Mouse (Mus musculus) MEL (cell line): ENCODE results near the gene Slc38a2. TPM values are rescaled to one million over a fixed set of nuclear protein-coding genes. Genes with fewer than 3 reads are reported as not detected.

ENCODE experiments used
- DNase-seq: peaks from one replicate; pipeline ENCODE4 v3.0.0; 2011; ENCODE audit warnings: low read depth, low spot score
- H3K27ac ChIP-seq: 2 replicates; pipeline ENCODE4 v1.5.1; 2012; ENCODE audit warnings: low read depth, mild to moderate bottlenecking, control low read depth, low read length, moderate library complexity; ENCODE audit not compliant: control insufficient read depth
- H3K27me3 ChIP-seq, 2 experiments: fragments of 150-350 bp in 1 of 2; sonication (generic) in 1 of 2; 2 replicates each; pipeline ENCODE4 v1.6.1; 2012; ENCODE audit warnings: low read length in 2 of 2, mild to moderate bottlenecking in 2 of 2, improper control_type of control experiment in 1 of 2, moderate library complexity in 1 of 2; ENCODE audit not compliant: insufficient read depth in 2 of 2, control insufficient read depth in 1 of 2
- H3K36me3 ChIP-seq, 2 experiments: 2 replicates each; pipeline ENCODE4 v1.6.1; 2012 to 2014; ENCODE audit warnings: low read length in 2 of 2, improper control_type of control experiment in 1 of 2, inconsistent platforms in 1 of 2, mild to moderate bottlenecking in 1 of 2; ENCODE audit not compliant: insufficient read depth in 2 of 2, control insufficient read depth in 1 of 2
- H3K4me1 ChIP-seq, 2 experiments: fragments of 150-350 bp in 1 of 2; sonication (generic) in 1 of 2; 2 replicates each; pipeline ENCODE4 v1.6.1; 2012; ENCODE audit warnings: low read length in 2 of 2, improper control_type of control experiment in 1 of 2, mild to moderate bottlenecking in 1 of 2; ENCODE audit not compliant: insufficient read depth in 2 of 2, control insufficient read depth in 1 of 2
- H3K4me3 ChIP-seq, 2 experiments: fragments of 150-350 bp in 1 of 2; sonication (generic) in 1 of 2; 2 replicates each; pipeline ENCODE4 v1.5.1; 2012; ENCODE audit warnings: low read depth in 2 of 2, low read length in 2 of 2, mild to moderate bottlenecking in 2 of 2, moderate library complexity in 2 of 2, control low read depth in 1 of 2, improper control_type of control experiment in 1 of 2; ENCODE audit not compliant: control insufficient read depth in 1 of 2, insufficient read depth in 1 of 2
- H3K79me2 ChIP-seq: 2 replicates; pipeline ENCODE4 v1.6.1; 2012; ENCODE audit warnings: mild to moderate bottlenecking, low read length, moderate library complexity; ENCODE audit not compliant: control insufficient read depth, poor library complexity, insufficient read depth
- H3K9ac ChIP-seq: 2 replicates; pipeline ENCODE4 v1.6.1; 2012; ENCODE audit warnings: low read depth, mild to moderate bottlenecking, control low read depth, low read length, moderate library complexity; ENCODE audit not compliant: control insufficient read depth, poor library complexity, severe bottlenecking
- H3K9me3 ChIP-seq: fragments of 150-350 bp; sonication (generic); replicated peaks from 2 replicates; pipeline ENCODE4 v1.6.1; 2012; ENCODE audit warnings: mild to moderate bottlenecking, low read length, improper control_type of control experiment, moderate library complexity; ENCODE audit not compliant: insufficient read depth
- CHD1 ChIP-seq: IDR thresholded peaks from 2 replicates; pipeline ENCODE4 v1.6.1; 2012; ENCODE audit warnings: low read depth, mild to moderate bottlenecking, inconsistent platforms, low read length, improper control_type of control experiment
- CHD2 ChIP-seq: IDR thresholded peaks from 2 replicates; pipeline ENCODE4 v1.6.1; 2011; ENCODE audit warnings: low read length, improper control_type of control experiment
- CTCF ChIP-seq, 3 experiments: IDR thresholded peaks in 2 of 3; conservative IDR thresholded peaks in 1 of 3; 2 replicates each; pipeline ENCODE4 v1.5.1; 2011 to 2012; ENCODE audit warnings: low read length in 3 of 3, low read depth in 2 of 3, mild to moderate bottlenecking in 2 of 3, improper control_type of control experiment in 1 of 3, inconsistent platforms in 1 of 3, mixed read lengths in 1 of 3, moderate library complexity in 1 of 3; ENCODE audit not compliant: control insufficient read depth in 1 of 3, insufficient read depth in 1 of 3, poor library complexity in 1 of 3, severe bottlenecking in 1 of 3
- ELF1 ChIP-seq: IDR thresholded peaks from 2 replicates; pipeline ENCODE4 v1.6.1; 2014; ENCODE audit warnings: low read depth, mild to moderate bottlenecking, inconsistent platforms, low read length, improper control_type of control experiment, moderate library complexity
- ETS1 ChIP-seq: IDR thresholded peaks from 2 replicates; pipeline ENCODE4 v1.6.1; 2012; ENCODE audit warnings: low read depth, mild to moderate bottlenecking, inconsistent platforms, low read length, improper control_type of control experiment, moderate library complexity
- GATA1 ChIP-seq: IDR thresholded peaks from 2 replicates; pipeline ENCODE4 v1.6.1; 2011; ENCODE audit warnings: low read depth, low read length, improper control_type of control experiment
- HCFC1 ChIP-seq: IDR thresholded peaks from 2 replicates; pipeline ENCODE4 v1.6.1; 2012; ENCODE audit warnings: low read depth, mild to moderate bottlenecking, inconsistent platforms, low read length, improper control_type of control experiment, moderate library complexity
- JUND ChIP-seq: IDR thresholded peaks from 2 replicates; pipeline ENCODE4 v1.6.1; 2011; ENCODE audit warnings: low read depth, mild to moderate bottlenecking, improper control_type of control experiment, low read length
- KAT2A ChIP-seq: conservative IDR thresholded peaks from 2 replicates; pipeline ENCODE4 v1.6.1; 2012; ENCODE audit warnings: low read depth, low read length, improper control_type of control experiment, inconsistent platforms
- MAFK ChIP-seq: IDR thresholded peaks from 2 replicates; pipeline ENCODE4 v1.6.1; 2011; ENCODE audit warnings: low read depth, mild to moderate bottlenecking, low read length, improper control_type of control experiment, borderline replicate concordance
- MAX ChIP-seq: IDR thresholded peaks from 2 replicates; pipeline ENCODE4 v1.6.1; 2011; ENCODE audit warnings: low read length, improper control_type of control experiment
- MAZ ChIP-seq: IDR thresholded peaks from 2 replicates; pipeline ENCODE4 v1.6.1; 2012; ENCODE audit warnings: low read depth, mild to moderate bottlenecking, inconsistent platforms, low read length, improper control_type of control experiment
- MEF2A ChIP-seq: IDR thresholded peaks from 2 replicates; pipeline ENCODE4 v1.6.1; 2014; ENCODE audit warnings: low read depth, mild to moderate bottlenecking, inconsistent platforms, low read length, improper control_type of control experiment; ENCODE audit not compliant: poor library complexity, insufficient replicate concordance, severe bottlenecking; ENCODE audit errors: extremely low read depth
- MXI1 ChIP-seq: IDR thresholded peaks from 2 replicates; pipeline ENCODE4 v1.6.1; 2011; ENCODE audit warnings: mild to moderate bottlenecking, low read depth, low read length, improper control_type of control experiment
- MYB ChIP-seq: IDR thresholded peaks from 2 replicates; pipeline ENCODE4 v1.6.1; 2011; ENCODE audit warnings: mild to moderate bottlenecking, low read depth, low read length, improper control_type of control experiment
- MYC ChIP-seq: IDR thresholded peaks from 2 replicates; pipeline ENCODE4 v1.6.1; 2011; ENCODE audit warnings: low read depth, mild to moderate bottlenecking, low read length, improper control_type of control experiment, moderate library complexity
- NRF1 ChIP-seq: IDR thresholded peaks from 2 replicates; pipeline ENCODE4 v1.6.1; 2014; ENCODE audit warnings: low read depth, mild to moderate bottlenecking, inconsistent platforms, low read length, improper control_type of control experiment, moderate library complexity; ENCODE audit not compliant: poor library complexity, insufficient read depth, severe bottlenecking
- POLR2A ChIP-seq, 2 experiments: IDR thresholded peaks; 2 replicates each; pipeline ENCODE4 v1.6.1; 2011 to 2012; ENCODE audit warnings: low read length in 2 of 2, mild to moderate bottlenecking in 2 of 2, control low read depth in 1 of 2, improper control_type of control experiment in 1 of 2, low read depth in 1 of 2, moderate library complexity in 1 of 2; ENCODE audit not compliant: control insufficient read depth in 1 of 2, insufficient read depth in 1 of 2, poor library complexity in 1 of 2
- RAD21 ChIP-seq: IDR thresholded peaks from 2 replicates; pipeline ENCODE4 v1.6.1; 2011; ENCODE audit warnings: mild to moderate bottlenecking, low read depth, low read length, improper control_type of control experiment
- RCOR1 ChIP-seq: IDR thresholded peaks from 2 replicates; pipeline ENCODE4 v1.6.1; 2012; ENCODE audit warnings: low read depth, mild to moderate bottlenecking, inconsistent platforms, low read length, improper control_type of control experiment
- SMC3 ChIP-seq: IDR thresholded peaks from 2 replicates; pipeline ENCODE4 v1.6.1; 2011; ENCODE audit warnings: low read depth, low read length, improper control_type of control experiment
- TAL1 ChIP-seq: IDR thresholded peaks from 2 replicates; pipeline ENCODE4 v1.6.1; 2012; ENCODE audit warnings: mild to moderate bottlenecking, inconsistent platforms, low read length, moderate library complexity, mixed read lengths
- TBP ChIP-seq: IDR thresholded peaks from 2 replicates; pipeline ENCODE4 v1.8.0; 2011; ENCODE audit warnings: low read depth, low read length, improper control_type of control experiment
- TCF12 ChIP-seq: IDR thresholded peaks from 2 replicates; pipeline ENCODE4 v1.6.1; 2014; ENCODE audit warnings: low read depth, mild to moderate bottlenecking, inconsistent platforms, low read length, improper control_type of control experiment, moderate library complexity
- USF1 ChIP-seq: IDR thresholded peaks from 2 replicates; pipeline ENCODE4 v1.6.1; 2014; ENCODE audit warnings: low read depth, mild to moderate bottlenecking, inconsistent platforms, low read length, improper control_type of control experiment, moderate library complexity
- ZNF384 ChIP-seq: IDR thresholded peaks from 2 replicates; pipeline ENCODE4 v1.6.1; 2012; ENCODE audit warnings: low read depth, mild to moderate bottlenecking, inconsistent platforms, low read length, improper control_type of control experiment
- polyA plus RNA-seq, 2 experiments: library from polyadenylated mRNA; stranded (reverse) in 1 of 2; unstranded in 1 of 2; fragments of >175 nt in 1 of 2; fragments of >200 nt in 1 of 2; gene quantifications; 2 replicates each; pipeline versions ENCODE4 v1.2.1 to v1.2.4; 2012; ENCODE audit warnings: low replicate concordance in 2 of 2, low read depth in 1 of 2; ENCODE audit not compliant: insufficient read length in 2 of 2, insufficient read depth in 1 of 2, missing spikeins in 1 of 2
- total RNA-seq: library from RNA; depleted of rRNA; stranded (reverse); fragments of 300-350 nt; gene quantifications from 2 replicates; pipeline ENCODE4 v1.2.3, GENCODE M21; 2012

Gene Slc38a2
- total and polyA plus RNA-seq, 3 experiments: 80.6 to 590 (median 177) TPM

DNA sequence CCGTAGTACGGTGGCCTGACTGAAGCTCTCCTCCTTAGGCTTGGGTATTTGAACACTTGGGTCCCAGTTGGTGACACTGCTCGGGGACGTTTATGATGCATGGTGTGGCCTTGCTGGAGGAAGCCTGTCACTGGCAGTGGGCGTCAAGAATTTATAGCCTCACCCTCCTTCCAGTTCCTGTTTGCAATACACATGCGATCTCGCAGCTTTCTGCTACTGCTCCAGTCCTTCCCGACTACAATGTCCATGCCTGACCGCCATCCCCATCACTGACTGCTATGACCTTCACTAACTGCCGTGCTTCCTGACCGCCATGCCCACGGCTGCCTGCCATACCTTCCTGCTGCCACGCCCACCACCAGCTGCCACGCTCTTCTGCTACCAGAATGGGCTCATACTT, 44.0 kb downstream of the Slc38a2 start:
- Histone ChIP-seq H3K9me3 (no peaks in the 10 kb centered on the region), H3K27me3 (peaks cover 0 to 6% of the 10 kb centered on the region in 2 experiments), H3K4me3 (no peak overlapping the region)
- TF ChIP-seq TAL1: no peak
- no peak for TF ChIP-seq MAX
- TF ChIP-seq HCFC1: no peak
- TF ChIP-seq CTCF (IDR thresholded peaks at IDR 0.05 in 2 of 3, conservative IDR thresholded peaks at IDR 0.05 in 1 of 3; ENCODE audit: control insufficient read depth in 1 of 3, insufficient read depth in 1 of 3, low read depth in 2 of 3, low read length in 3 of 3, poor library complexity in 1 of 3, severe bottlenecking in 1 of 3): no peak
- no peak for TF ChIP-seq MYB
- no peak for TF ChIP-seq GATA1
- TF ChIP-seq TCF12: no peak
- TF ChIP-seq ZNF384: no peak
- TF ChIP-seq KAT2A: no peak
- no peak for TF ChIP-seq ETS1
- TF ChIP-seq MAZ: no peak
- TF ChIP-seq CHD2: no peak
- TF ChIP-seq, all 39 proteins: peak for 0
- Histone ChIP-seq H3K36me3 (peaks cover 0 to 5% of the 10 kb centered on the region in 2 experiments; a peak in 2 of 4 replicates), H3K4me1 (peaks cover 2 to 11% of the 10 kb centered on the region in 2 experiments; a peak in 2 of 4 replicates), H3K27ac (no peak overlapping the region), H3K79me2 (no peaks in the 10 kb centered on the region), H3K9ac (no peak overlapping the region)
- no peak for DNase-seq

DNA sequence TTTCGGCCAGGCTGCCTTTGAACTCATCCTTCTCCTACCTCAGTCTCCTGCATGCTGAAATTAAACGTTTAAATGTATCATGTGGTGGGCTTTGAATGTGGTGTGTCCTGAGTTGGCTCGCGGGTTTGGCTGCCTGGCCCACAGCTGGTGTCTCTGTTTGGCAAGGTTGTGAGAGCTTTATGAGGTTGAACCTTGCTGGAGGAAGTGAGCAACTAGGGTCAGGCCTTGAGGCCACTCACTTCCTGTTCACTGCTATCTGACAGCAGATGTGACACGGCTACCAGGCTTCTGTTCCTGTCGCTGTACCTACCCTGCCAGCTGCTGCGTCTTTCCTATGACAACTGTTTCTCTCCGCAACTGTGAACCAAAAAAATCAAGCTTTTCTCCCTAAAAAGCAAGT, 44.8 kb downstream of the Slc38a2 start:
- H3K4me3 ChIP-seq: no peak overlapping the region
- H3K9ac ChIP-seq: no peak overlapping the region
- peaks cover under 1 to 10% of the 10 kb centered on the region in 2 experiments for H3K27me3 ChIP-seq
- H3K79me2 ChIP-seq: no peaks in the 10 kb centered on the region
- H3K27ac ChIP-seq: no peak overlapping the region
- peaks cover 0 to 5% of the 10 kb centered on the region in 2 experiments; a peak in 2 of 4 replicates for H3K36me3 ChIP-seq
- peak; percentile 67 for DNase-seq
- H3K9me3 ChIP-seq: no peaks in the 10 kb centered on the region
- H3K4me1 ChIP-seq: peaks cover 2 to 11% of the 10 kb centered on the region in 2 experiments; a peak in 2 of 4 replicates
- TF ChIP-seq USF1 (no peak), ZNF384 (no peak), ETS1 (no peak), RAD21 (no peak), TCF12 (0 out of 2 replicates have a peak, but pooled peaks have one; percentile 20), MYC (no peak), JUND (no peak), MXI1 (no peak), CHD2 (no peak), MYB (no peak), KAT2A (no peak), RCOR1 (no peak), SMC3 (no peak), CHD1 (no peak), NRF1 (no peak), MEF2A (no peak), MAZ (no peak), GATA1 (0 out of 2 replicates have a peak, but pooled peaks have one; percentile 36), MAFK (no peak), ELF1 (peak; percentile 35; the same call in 1 of the 2 replicates), POLR2A (IDR thresholded peaks at IDR 0.05; ENCODE audit: control insufficient read depth in 1 of 2, insufficient read depth in 1 of 2, low read depth in 1 of 2, low read length in 2 of 2, poor library complexity in 1 of 2) (no peak), TBP (no peak)
- TF ChIP-seq, all 39 proteins: peak for 3
